Mouse (Mus musculus) gastrocnemius, adult 18-20 months (tissue): ENCODE data around the gene Olfr1107. TPM values are rescaled to one million over a fixed set of nuclear protein-coding genes. Genes with fewer than 3 reads are reported as not detected.

Experiments
- DNase-seq: peaks from one replicate; pipeline ENCODE4 v3.0.0; 2021; ENCODE audit warnings: low spot score
- long read RNA-seq, 2 experiments: library from polyadenylated mRNA; stranded (forward); transcript quantifications; one replicate each; pipeline ENCODE4 v2.0.0; 2021
- total RNA-seq, 2 experiments: library from RNA; stranded (reverse); gene quantifications; 2 replicates each; pipeline ENCODE4 v1.2.3; 2021

The Olfr1107 gene
- not detected for total RNA-seq
- long read RNA-seq, experiment 1: 0 reads
- long read RNA-seq, experiment 2: 0 reads

GRCm38 (mm10) chr2:87075717-87076116 lies at the start of gene Olfr1107:
TSS of gene Olfr1107 (minus strand) at chr2:87075817.
- DNase-seq: no peak

- no peak for DNase-seq
Observed at GRCm38 (mm10) chr2:87114467-87114866, 38.9 kb upstream of the Olfr1107 start, which contains the start of gene Olfr259. TSS of gene Olfr259 (minus strand) at chr2:87114567.

- no peak for DNase-seq
Observed at GRCm38 (mm10) chr2:87095908-87096307, 20.3 kb upstream of the Olfr1107 start, which contains the start of gene Olfr1109. TSS of gene Olfr1109 (minus strand) at chr2:87096008.

GRCm38 (mm10) chr2:87052173-87052572 lies 23.4 kb downstream of the Olfr1107 start, which contains the start of gene Olfr1106:
TSS of gene Olfr1106 (minus strand) at chr2:87052273.
- DNase-seq: no peak

GRCm38 (mm10) chr2:87036431-87036830 lies 39.2 kb downstream of the Olfr1107 start, which contains the start of gene Olfr1105:
TSS of gene Olfr1105 (minus strand) at chr2:87036531.
- no peak for DNase-seq

GRCm38 (mm10) chr2:87026980-87027379 lies 48.6 kb downstream of the Olfr1107 start, which contains the start of gene Olfr1104:
TSS of gene Olfr1104 (minus strand) at chr2:87027080.
- no peak for DNase-seq

Other genes starting within 250 kb of the Olfr1107 start
- gene Olfr1095, start 224.1 kb downstream of the Olfr1107 start, total RNA-seq: not detected
- not detected for gene Gm13723, start 201.0 kb downstream of the Olfr1107 start, total RNA-seq
- not detected for gene Olfr1097, start 183.6 kb downstream of the Olfr1107 start, total RNA-seq
- gene Olfr1098, start 151.3 kb downstream of the Olfr1107 start, total RNA-seq: not detected
- gene Olfr1099, start 115.1 kb downstream of the Olfr1107 start, total RNA-seq: not detected
- gene Olfr1100, start 95.9 kb downstream of the Olfr1107 start, total RNA-seq: not detected
- gene Olfr1101, start 84.6 kb downstream of the Olfr1107 start, total RNA-seq: not detected
- gene Olfr1102, start 77.4 kb downstream of the Olfr1107 start, total RNA-seq: not detected
- not detected for gene Olfr1104, start 48.7 kb downstream of the Olfr1107 start, total RNA-seq
- not detected for gene Olfr1105, start 39.3 kb downstream of the Olfr1107 start, total RNA-seq
- gene Olfr1106, start 23.5 kb downstream of the Olfr1107 start, total RNA-seq: not detected
- gene Olfr1109, start 20.2 kb upstream of the Olfr1107 start, total RNA-seq: not detected
- gene Olfr259, start 38.8 kb upstream of the Olfr1107 start, total RNA-seq: not detected
- gene Olfr1110, start 64.5 kb upstream of the Olfr1107 start, total RNA-seq: not detected
- not detected for gene Olfr1111, start 76.8 kb upstream of the Olfr1107 start, total RNA-seq
- gene Olfr1112, start 112.0 kb upstream of the Olfr1107 start, total RNA-seq: not detected
- not detected for gene Olfr1113, start 133.2 kb upstream of the Olfr1107 start, total RNA-seq
- gene Olfr1115, start 172.2 kb upstream of the Olfr1107 start, total RNA-seq: not detected
- gene Olfr1116, start 191.7 kb upstream of the Olfr1107 start, total RNA-seq: not detected
- not detected for gene Olfr1118, start 231.8 kb upstream of the Olfr1107 start, total RNA-seq